Mouse (Mus musculus): ENCODE results near the gene Chsy1.

DNA sequence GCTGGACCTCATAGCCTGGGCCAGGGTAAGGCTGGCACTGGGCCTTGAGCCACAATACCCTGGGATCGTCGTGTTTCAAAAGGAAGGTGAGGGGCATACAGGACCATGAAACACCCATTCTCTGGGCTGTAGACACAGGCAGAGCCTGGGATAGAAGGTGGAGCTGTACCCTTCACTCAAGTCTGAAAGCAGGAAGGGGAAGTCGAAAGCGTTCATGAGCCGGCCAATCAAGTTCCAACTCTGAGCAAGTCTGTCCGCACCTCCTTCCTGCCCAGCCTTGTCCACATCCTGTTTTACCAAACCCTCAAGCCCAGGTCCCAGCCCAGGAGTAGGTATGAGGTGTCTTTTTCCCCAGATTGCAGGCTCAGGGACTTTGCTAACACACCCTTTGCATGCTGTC lies 66.4 kb downstream of the Chsy1 start:
- TF ChIP-seq CTCF (IDR thresholded peaks at IDR 0.05; ENCODE audit: control insufficient read depth, insufficient read depth, insufficient replicate concordance, low read depth, low read length) (no peak), POLR2A (IDR thresholded peaks at IDR 0.05; ENCODE audit: control insufficient read depth, low read depth, low read length) (no peak)

All from testis, adult 2 months (tissue).